Comparison of ENCODE assay signal across 15 mouse cellular contexts in the genomic region with DNA sequence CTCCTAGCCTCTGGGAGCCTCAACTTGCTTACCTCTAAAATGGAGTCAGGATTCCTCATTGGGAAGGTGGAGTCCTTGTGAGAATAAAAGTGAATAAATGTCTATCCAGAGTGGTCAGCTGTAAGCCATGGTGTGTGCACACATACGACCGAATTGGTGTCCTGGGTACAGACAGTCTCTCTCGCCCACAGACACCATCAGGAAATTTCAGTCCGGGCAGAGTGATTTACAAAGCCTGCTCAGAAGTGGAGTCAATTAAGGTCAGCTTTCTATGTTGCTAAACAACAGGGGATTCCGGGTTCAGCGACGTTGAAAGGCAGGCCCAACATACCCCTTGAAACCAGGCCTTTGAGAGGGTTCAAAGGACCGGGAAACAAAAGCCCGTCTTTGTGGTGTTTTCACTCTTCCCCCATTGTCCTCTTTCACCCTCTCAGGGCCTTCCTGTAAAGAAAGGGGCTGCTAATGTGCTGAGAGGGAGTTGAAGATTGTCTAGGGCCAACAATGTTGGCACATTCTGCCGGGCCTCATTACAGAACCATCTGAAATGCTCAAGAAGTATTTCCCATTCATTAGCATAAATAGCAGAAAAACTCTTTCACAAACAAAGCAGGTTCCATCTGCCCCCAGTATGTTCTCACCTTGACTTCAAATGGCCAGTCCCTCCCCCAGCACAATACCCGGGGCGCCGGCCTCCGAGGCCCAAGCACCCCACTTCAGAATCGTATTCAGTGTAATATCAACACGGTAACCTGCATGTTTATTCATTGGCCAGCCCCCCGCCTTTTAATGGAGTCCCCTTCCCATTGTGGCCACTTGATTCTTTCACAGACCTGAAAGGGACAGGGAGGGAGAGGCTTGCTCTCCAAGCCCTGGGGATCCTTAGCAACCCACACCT.
A peak's percentile ranks its signal among the peaks of the same experiment; 100 is the strongest.
DNase-seq lines count a peak whose midpoint lies in the region; ATAC-seq lines count a peak whose summit lies in the region.
"Had no signal": no experiment of that assay in that cellular context is flagged by ENCODE, and none has a peak within 500 bp of the region (broad histone marks: within the 10 kb centered on the region; RNA-seq: fewer than 3 reads in every experiment).

No protein-coding gene starts in this region.

- H3K36me3 ChIP-seq in hindbrain, embryonic 10.5 days: no peaks in the 10 kb centered on the region
- H3K36me3 ChIP-seq in midbrain, embryonic 13.5 days: no peaks in the 10 kb centered on the region
- H3K36me3 ChIP-seq: embryonic facial prominence, embryonic 12.5 days; stomach, embryonic 15.5 days had no signal

- peak overlapping the region; percentile 6; the same call in 1 of the 2 replicates for H3K4me3 ChIP-seq in hindbrain, embryonic 10.5 days
- no peak overlapping the region for H3K4me3 ChIP-seq in midbrain, embryonic 13.5 days (replicated peaks)
- H3K4me3 ChIP-seq: embryonic facial prominence, embryonic 12.5 days; stomach, embryonic 15.5 days had no signal

- WGBS in hindbrain, embryonic 10.5 days: 17% methylated on average over 17 of the region's 17 CpGs
- 4% methylated on average over 17 of the region's 17 CpGs for WGBS in midbrain, embryonic 13.5 days

- H3K9me3 ChIP-seq in hindbrain, embryonic 10.5 days: peaks cover 11% of the 10 kb centered on the region; the same call in 1 of the 2 replicates
- no peaks in the 10 kb centered on the region for H3K9me3 ChIP-seq in midbrain, embryonic 13.5 days
- H3K9me3 ChIP-seq: embryonic facial prominence, embryonic 12.5 days; stomach, embryonic 15.5 days had no signal

- peak; percentile 20 for DNase-seq in ES-CJ7 (ENCODE audit: low read depth, low spot score)
- peak; percentile 79 for DNase-seq in embryo, embryonic 11 days
- DNase-seq in hindbrain, embryonic 10.5 days (ENCODE audit: low spot score): peak; percentile 76
- no peak for DNase-seq in left cerebral cortex, adult 11 months (ENCODE audit: low spot score)
- no peak for DNase-seq in gastrocnemius, postnatal 10 days
- no peak for DNase-seq in kidney, adult 8-10 months
- no peak for DNase-seq in right cerebral cortex, postnatal 14 days
- DNase-seq: adrenal gland, postnatal 36 days; cerebellum, adult 11-12 months; heart, adult 11 months; kidney, postnatal 10 days; thymus, postnatal 4 days had no signal

- 0 out of 2 replicates have a peak overlapping the region, but pooled peaks have one; percentile 1 for H3K4me2 ChIP-seq in midbrain, embryonic 13.5 days (replicated peaks)
- H3K4me2 ChIP-seq: embryonic facial prominence, embryonic 12.5 days; stomach, embryonic 15.5 days had no signal

- H3K27ac ChIP-seq in hindbrain, embryonic 10.5 days: peak overlapping the region; percentile 45; the same call in 1 of the 2 replicates
- 0 out of 2 replicates have a peak overlapping the region, but pooled peaks have one; percentile 25 for H3K27ac ChIP-seq in midbrain, embryonic 13.5 days
- H3K27ac ChIP-seq: embryonic facial prominence, embryonic 12.5 days; stomach, embryonic 15.5 days had no signal

- no peak overlapping the region for H3K9ac ChIP-seq in midbrain, embryonic 13.5 days (replicated peaks)
- H3K9ac ChIP-seq: embryonic facial prominence, embryonic 12.5 days; stomach, embryonic 15.5 days had no signal

- peak; percentile 76 for ATAC-seq in midbrain, embryonic 13.5 days

- H3K4me1 ChIP-seq in hindbrain, embryonic 10.5 days (replicated peaks): peaks cover 34% of the 10 kb centered on the region
- peaks cover 21% of the 10 kb centered on the region for H3K4me1 ChIP-seq in midbrain, embryonic 13.5 days (replicated peaks)
- H3K4me1 ChIP-seq: embryonic facial prominence, embryonic 12.5 days had no signal

- H3K27me3 ChIP-seq in hindbrain, embryonic 10.5 days (ENCODE audit: insufficient read depth, poor library complexity, severe bottlenecking): peaks cover 100% of the 10 kb centered on the region
- H3K27me3 ChIP-seq in midbrain, embryonic 13.5 days: peaks cover 93% of the 10 kb centered on the region
- H3K27me3 ChIP-seq: embryonic facial prominence, embryonic 12.5 days; stomach, embryonic 15.5 days had no signal

Comparison
In these comparisons a context has a peak if more than half of its experiments do, and no peak if none do; other contexts are left out.
1. DNase-seq: peak in ES-CJ7 (single experiment), embryo, embryonic 11 days (single experiment) and hindbrain, embryonic 10.5 days (single experiment); none in left cerebral cortex, adult 11 months (single experiment), gastrocnemius, postnatal 10 days (single experiment), kidney, adult 8-10 months (0 of 2) and right cerebral cortex, postnatal 14 days (single experiment).